Mouse (Mus musculus) intestine, postnatal 0 days (tissue): ENCODE measurements around the gene Slc32a1. TPM values are rescaled to one million over a fixed set of nuclear protein-coding genes. Genes with fewer than 3 reads are reported as not detected.

Experiments
- ATAC-seq: fragments of 200-750 bp; cut with Nextera tagmentation; 2 replicates; pipeline ENCODE4 v1.8.0; 2017; ENCODE audit warnings: mild to moderate bottlenecking, moderate TSS enrichment, moderate library complexity
- H3K27ac ChIP-seq: fragments of 300-500 bp; sonication (generic); 2 replicates; pipeline ENCODE4 v1.5.1; 2014; ENCODE audit warnings: mild to moderate bottlenecking, low read depth, low read length, moderate library complexity
- H3K27me3 ChIP-seq: fragments of 300-500 bp; sonication (generic); replicated peaks from 2 replicates; pipeline ENCODE4 v1.6.1; 2014; ENCODE audit warnings: low read length, mixed read lengths; ENCODE audit not compliant: control insufficient read depth, insufficient read depth
- H3K36me3 ChIP-seq: fragments of 300-500 bp; sonication (generic); 2 replicates; pipeline ENCODE4 v1.6.1; 2014; ENCODE audit warnings: mild to moderate bottlenecking, moderate library complexity; ENCODE audit not compliant: control insufficient read depth, insufficient read depth
- H3K4me1 ChIP-seq: fragments of 300-500 bp; sonication (generic); replicated peaks from 2 replicates; pipeline ENCODE4 v1.6.1; 2014; ENCODE audit warnings: antibody characterized with exemption, low read length, mixed read lengths; ENCODE audit not compliant: control insufficient read depth, insufficient read depth
- H3K4me2 ChIP-seq: fragments of 300-500 bp; sonication (generic); replicated peaks from 2 replicates; pipeline ENCODE4 v1.6.1; 2014; ENCODE audit warnings: low read depth, mild to moderate bottlenecking, moderate library complexity
- H3K4me3 ChIP-seq: fragments of 300-500 bp; sonication (generic); 2 replicates; pipeline ENCODE4 v1.5.1; 2014; ENCODE audit warnings: low read depth, low read length
- H3K9ac ChIP-seq: fragments of 300-500 bp; sonication (generic); 2 replicates; pipeline ENCODE4 v1.6.1; 2014; ENCODE audit warnings: mild to moderate bottlenecking, low read depth, low read length
- H3K9me3 ChIP-seq: fragments of 300-500 bp; sonication (generic); 2 replicates; pipeline ENCODE4 v1.6.1; 2016; ENCODE audit warnings: mixed run types; ENCODE audit not compliant: control insufficient read depth
- CTCF ChIP-seq: sonication (generic); IDR thresholded peaks from 2 replicates; pipeline ENCODE4 v1.5.1; 2016; ENCODE audit warnings: low read depth, mild to moderate bottlenecking, control low read depth, antibody characterized with exemption, moderate library complexity
- WGBS: fragments of 180-500 bp; shearing (Covaris S2); extraction: QIAGEN DNeasy Blood & Tissue Kit; methylation state at CpG from one replicate; pipeline ENCODE4 v1.1.7; 2014; 5-methylcytosine and 5-hydroxymethylcytosine counted together
- polyA plus RNA-seq: library from polyadenylated mRNA; unstranded; fragments of >200 nt; fragmentation: Nextera tagmentation; extraction: Ambion mirVana; gene quantifications from 2 replicates; pipeline ENCODE4 v1.2.1, GENCODE M21; 2015

Gene Slc32a1
- polyA plus RNA-seq, 1 experiment from 2014 or later, result not detected

GRCm38 (mm10) chr2:158584621-158585358, 25.8 kb upstream of the Slc32a1 start:
- no peak overlapping the region for H3K4me2 ChIP-seq
- no peak overlapping the region for H3K9ac ChIP-seq
- no peak for TF ChIP-seq CTCF
- no peak overlapping the region for H3K4me3 ChIP-seq
- no peaks in the 10 kb centered on the region for H3K36me3 ChIP-seq
- no peak for ATAC-seq
- no peaks in the 10 kb centered on the region for H3K27me3 ChIP-seq
- 7% methylated on average over 12 of the region's 12 CpGs for WGBS
- H3K4me1 ChIP-seq, result no peaks in the 10 kb centered on the region
- H3K27ac ChIP-seq, result no peak overlapping the region
- H3K9me3 ChIP-seq, result no peaks in the 10 kb centered on the region

GRCm38 (mm10) chr2:158588524-158589271, 21.9 kb upstream of the Slc32a1 start:
- ATAC-seq, result no peak
- Histone ChIP-seq H3K9ac (no peak overlapping the region), H3K4me3 (no peak overlapping the region), H3K4me2 (no peak overlapping the region), H3K4me1 (no peaks in the 10 kb centered on the region), H3K27ac (no peak overlapping the region), H3K9me3 (no peaks in the 10 kb centered on the region), H3K36me3 (no peaks in the 10 kb centered on the region), H3K27me3 (no peaks in the 10 kb centered on the region)
- WGBS, result 49% methylated on average over 8 of the region's 8 CpGs
- TF ChIP-seq CTCF, result no peak

- no peak for ATAC-seq
- no peak overlapping the region for H3K4me2 ChIP-seq
- H3K27ac ChIP-seq, result no peak overlapping the region
- 50% methylated on average over 3 of the region's 3 CpGs for WGBS
- no peak overlapping the region for H3K9ac ChIP-seq
- TF ChIP-seq CTCF, result no peak
- H3K27me3 ChIP-seq, result peaks cover 5% of the 10 kb centered on the region; the same call in 1 of the 2 replicates
- H3K9me3 ChIP-seq, result no peaks in the 10 kb centered on the region
- H3K36me3 ChIP-seq, result no peaks in the 10 kb centered on the region
- no peaks in the 10 kb centered on the region for H3K4me1 ChIP-seq
- H3K4me3 ChIP-seq, result no peak overlapping the region
Observed at GRCm38 (mm10) chr2:158590495-158590894, 20.1 kb upstream of the Slc32a1 start.

- Histone ChIP-seq H3K9me3 (no peaks in the 10 kb centered on the region), H3K4me2 (no peak overlapping the region), H3K4me1 (no peaks in the 10 kb centered on the region), H3K27ac (no peak overlapping the region), H3K4me3 (no peak overlapping the region), H3K9ac (no peak overlapping the region), H3K27me3 (peaks cover 8% of the 10 kb centered on the region; the same call in 1 of the 2 replicates), H3K36me3 (no peaks in the 10 kb centered on the region)
- ATAC-seq, result no peak
- 55% methylated on average over 5 of the region's 5 CpGs for WGBS
- no peak for TF ChIP-seq CTCF
Observed at GRCm38 (mm10) chr2:158591286-158591685, 19.3 kb upstream of the Slc32a1 start.

- Histone ChIP-seq H3K4me2 (no peak overlapping the region), H3K36me3 (no peaks in the 10 kb centered on the region), H3K27me3 (peaks cover 8% of the 10 kb centered on the region; the same call in 1 of the 2 replicates), H3K9ac (no peak overlapping the region), H3K9me3 (no peaks in the 10 kb centered on the region), H3K4me1 (no peaks in the 10 kb centered on the region), H3K27ac (no peak overlapping the region), H3K4me3 (no peak overlapping the region)
- WGBS, result 74% methylated on average over 4 of the region's 4 CpGs
- no peak for ATAC-seq
- no peak for TF ChIP-seq CTCF
Observed at GRCm38 (mm10) chr2:158593371-158593770, 17.2 kb upstream of the Slc32a1 start.

- no peak for ATAC-seq
- H3K9ac ChIP-seq, result no peak overlapping the region
- H3K4me2 ChIP-seq, result no peak overlapping the region
- H3K27me3 ChIP-seq, result peaks cover 8% of the 10 kb centered on the region; the same call in 1 of the 2 replicates
- no peaks in the 10 kb centered on the region for H3K4me1 ChIP-seq
- WGBS, result 1% methylated on average over 12 of the region's 12 CpGs
- TF ChIP-seq CTCF, result no peak
- H3K27ac ChIP-seq, result no peak overlapping the region
- H3K4me3 ChIP-seq, result no peak overlapping the region
- no peaks in the 10 kb centered on the region for H3K36me3 ChIP-seq
- H3K9me3 ChIP-seq, result no peaks in the 10 kb centered on the region
Observed at GRCm38 (mm10) chr2:158595103-158595502, 15.5 kb upstream of the Slc32a1 start.
